Mouse (Mus musculus) stomach, postnatal 0 days (tissue): ENCODE results near the gene Lyrm9.

ENCODE experiments used
- CTCF ChIP-seq: IDR thresholded peaks from 2 replicates; pipeline ENCODE4 v1.5.1; 2016; ENCODE audit warnings: antibody characterized with exemption, low read depth, mild to moderate bottlenecking, moderate library complexity
- EP300 ChIP-seq: optimal IDR thresholded peaks from 2 replicates; pipeline ENCODE3; 2016; ENCODE audit warnings: antibody characterized with exemption

DNA sequence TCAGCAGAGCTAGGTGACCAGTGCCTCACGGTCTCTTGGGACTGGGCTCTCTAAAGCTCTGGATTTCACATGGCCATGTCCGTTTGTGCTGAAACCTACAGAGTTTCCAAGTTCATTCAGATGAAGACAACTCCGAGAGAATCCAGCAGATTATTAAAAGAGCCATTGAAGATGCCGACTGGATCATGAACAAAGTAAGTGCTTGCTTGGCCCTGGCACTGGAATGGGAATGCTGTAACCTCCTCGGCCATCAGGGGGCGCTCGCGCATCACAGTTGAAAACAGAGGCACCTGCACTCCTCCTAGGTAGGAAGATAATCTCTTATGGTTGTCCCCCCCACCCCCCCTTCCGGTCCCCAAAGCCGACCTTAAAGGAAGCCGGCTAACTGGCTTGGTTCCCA, 11.6 kb downstream of the Lyrm9 start:
- peak; percentile 80 for TF ChIP-seq CTCF
- no peak for TF ChIP-seq EP300
